Comparison of ENCODE assay signal across 18 mouse cellular contexts in the genomic region with DNA sequence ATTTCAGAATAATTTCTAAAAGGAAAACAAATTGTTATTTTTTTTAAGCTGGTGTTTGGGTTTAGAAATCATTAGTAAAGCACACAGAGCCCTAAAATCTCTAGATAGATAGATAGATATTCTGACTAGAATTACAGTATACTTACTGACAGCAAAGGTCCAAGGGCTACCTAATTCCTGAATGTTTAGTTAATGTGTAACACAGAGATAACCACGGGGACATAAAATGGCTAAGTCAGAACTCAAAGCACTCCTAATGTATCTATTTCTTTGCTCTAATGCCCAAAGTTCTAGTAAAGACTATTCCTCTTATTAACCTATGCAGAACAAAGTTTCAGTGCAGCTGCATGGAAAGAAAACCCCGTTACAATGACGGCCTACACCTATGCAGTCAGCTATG. TPM values are rescaled to one million over a fixed set of nuclear protein-coding genes. Genes with fewer than 3 reads are reported as not detected.
DNase-seq lines count a peak whose midpoint lies in the region; ATAC-seq and TF ChIP-seq lines count a peak whose summit lies in the region.
"Had no signal": no experiment of that assay in that cellular context is flagged by ENCODE, and none has a peak within 500 bp of the region (broad histone marks: within the 10 kb centered on the region; RNA-seq: fewer than 3 reads in every experiment).

No protein-coding gene starts in this region.

- H3K9ac ChIP-seq in heart, embryonic 14.5 days (ENCODE audit: low read length): 0 out of 2 replicates have a peak overlapping the region, but pooled peaks have one; percentile 7
- no peak overlapping the region for H3K9ac ChIP-seq in liver, adult 2 months (ENCODE audit: low read depth, low read length)
- H3K9ac ChIP-seq in liver, embryonic 15.5 days: no peak overlapping the region
- no peak overlapping the region for H3K9ac ChIP-seq in forebrain, embryonic 15.5 days (replicated peaks)
- H3K9ac ChIP-seq: hindbrain, embryonic 15.5 days had no signal

- H3K36me3 ChIP-seq in heart, embryonic 14.5 days (ENCODE audit: control insufficient read depth, insufficient read depth, low read length): peaks cover 19% of the 10 kb centered on the region
- peaks cover 7% of the 10 kb centered on the region; the same call in 1 of the 2 replicates for H3K36me3 ChIP-seq in liver, adult 2 months (ENCODE audit: control insufficient read depth, insufficient read depth, low read length)
- H3K36me3 ChIP-seq in liver, embryonic 15.5 days (replicated peaks): peaks cover 3% of the 10 kb centered on the region
- no peaks in the 10 kb centered on the region for H3K36me3 ChIP-seq in forebrain, embryonic 15.5 days
- H3K36me3 ChIP-seq: hindbrain, embryonic 15.5 days had no signal

- no peaks in the 10 kb centered on the region for H3K9me3 ChIP-seq in heart, embryonic 14.5 days (ENCODE audit: control insufficient read depth, low read length)
- H3K9me3 ChIP-seq in liver, embryonic 15.5 days (replicated peaks): no peaks in the 10 kb centered on the region
- no peaks in the 10 kb centered on the region for H3K9me3 ChIP-seq in forebrain, embryonic 15.5 days
- H3K9me3 ChIP-seq: hindbrain, embryonic 15.5 days; megakaryocyte, embryonic 14.5 days had no signal

- no peak for TF ChIP-seq POLR2A in liver, adult 2 months (IDR thresholded peaks at IDR 0.05; ENCODE audit: extremely low read depth, insufficient read depth, low read length)

- H3K79me2 ChIP-seq in liver, adult 2 months (ENCODE audit: control insufficient read depth, insufficient read depth, low read length): peaks cover 18% of the 10 kb centered on the region; the same call in 1 of the 2 replicates

- ATAC-seq in heart, embryonic 14.5 days (ENCODE audit: insufficient number of reproducible peaks, insufficient read depth, low FRiP score, low read depth): no peak
- ATAC-seq in liver, embryonic 15.5 days (ENCODE audit: insufficient read depth): no peak
- no peak for ATAC-seq in forebrain, embryonic 15.5 days (replicated peaks)
- no peak for ATAC-seq in cerebellum, adult (ENCODE audit: insufficient number of reproducible peaks, low FRiP score, low TSS enrichment)
- ATAC-seq: forebrain, embryonic 14.5 days had no signal

- no peaks in the 10 kb centered on the region for H3K27me3 ChIP-seq in heart, embryonic 14.5 days (ENCODE audit: control insufficient read depth, insufficient read depth, low read length)
- H3K27me3 ChIP-seq in liver, adult 2 months (ENCODE audit: control insufficient read depth, insufficient read depth, low read length): no peaks in the 10 kb centered on the region
- no peaks in the 10 kb centered on the region for H3K27me3 ChIP-seq in liver, embryonic 15.5 days
- no peaks in the 10 kb centered on the region for H3K27me3 ChIP-seq in forebrain, embryonic 15.5 days
- H3K27me3 ChIP-seq: CH12.LX; hindbrain, embryonic 15.5 days; megakaryocyte, embryonic 14.5 days had no signal

- WGBS in heart, embryonic 14.5 days: 73% methylated on average over 3 of the region's 3 CpGs
- 14% methylated on average over 3 of the region's 3 CpGs for WGBS in liver, adult 2 months
- 63% methylated on average over 3 of the region's 3 CpGs for WGBS in liver, embryonic 15.5 days (ENCODE audit: insufficient replicate concordance)
- 84% methylated on average over 3 of the region's 3 CpGs for WGBS in forebrain, embryonic 15.5 days

- DNase-seq in heart, postnatal 4 days: no peak
- DNase-seq in liver, adult 2 months (ENCODE audit: extremely low read depth, low read depth, low spot score): peak; percentile 93
- no peak for DNase-seq in liver
- DNase-seq in urinary bladder, postnatal 14 days (ENCODE audit: low spot score): no peak
- DNase-seq: adrenal gland, postnatal 25 days; cerebellum, adult 11-12 months; cerebellum, postnatal 25 days; heart, postnatal 36 days; lung, adult 2 months; right cerebral cortex, postnatal 25 days had no signal

- 0 out of 2 replicates have a peak overlapping the region, but pooled peaks have one; percentile 66 for H3K4me2 ChIP-seq in heart, embryonic 14.5 days (ENCODE audit: low read length)
- H3K4me2 ChIP-seq in liver, embryonic 15.5 days: peak overlapping the region; percentile 32
- no peak overlapping the region for H3K4me2 ChIP-seq in forebrain, embryonic 15.5 days (replicated peaks)
- H3K4me2 ChIP-seq: hindbrain, embryonic 15.5 days had no signal

- no peak overlapping the region for H3K4me3 ChIP-seq in heart, embryonic 14.5 days (ENCODE audit: control insufficient read depth in 1 of 2, insufficient read depth in 1 of 2, low read depth in 1 of 2, low read length in 2 of 2)
- no peak overlapping the region for H3K4me3 ChIP-seq in liver, adult 2 months (ENCODE audit: insufficient read depth, low read depth, low read length)
- no peak overlapping the region for H3K4me3 ChIP-seq in liver, embryonic 15.5 days (replicated peaks)
- no peak overlapping the region for H3K4me3 ChIP-seq in forebrain, embryonic 15.5 days
- H3K4me3 ChIP-seq: hindbrain, embryonic 15.5 days; megakaryocyte, embryonic 14.5 days had no signal

- H3K27ac ChIP-seq in heart, embryonic 14.5 days (replicated peaks in 1 of 2; ENCODE audit: control insufficient read depth in 1 of 2, insufficient read depth in 1 of 2, low read depth in 2 of 2, low read length in 2 of 2): no peak overlapping the region
- H3K27ac ChIP-seq in liver, adult 2 months (replicated peaks; ENCODE audit: insufficient read depth, low read depth, low read length): peak overlapping the region; percentile 41
- no peak overlapping the region; the same call in 1 of the 2 replicates for H3K27ac ChIP-seq in liver, embryonic 15.5 days (replicated peaks)
- H3K27ac ChIP-seq in forebrain, embryonic 15.5 days (replicated peaks): no peak overlapping the region
- H3K27ac ChIP-seq: hindbrain, embryonic 15.5 days had no signal

- TF ChIP-seq CTCF in liver, adult 2 months (IDR thresholded peaks at IDR 0.05; ENCODE audit: low read depth, low read length): no peak

- peaks cover 11 to 33% of the 10 kb centered on the region in 2 experiments for H3K4me1 ChIP-seq in heart, embryonic 14.5 days (ENCODE audit: control insufficient read depth in 2 of 2, insufficient read depth in 2 of 2, low read length in 2 of 2)
- H3K4me1 ChIP-seq in liver, adult 2 months (ENCODE audit: control insufficient read depth, insufficient read depth, low read length): peaks cover 23% of the 10 kb centered on the region
- peaks cover 43% of the 10 kb centered on the region for H3K4me1 ChIP-seq in liver, embryonic 15.5 days (replicated peaks)
- peaks cover 35% of the 10 kb centered on the region for H3K4me1 ChIP-seq in forebrain, embryonic 15.5 days

RNA-seq across cellular contexts. Expression of a gene that starts 3.1 kb away (rescaled TPM):
- 139 and 148 TPM in 2 replicates for polyA plus RNA-seq in heart, embryonic 14.5 days (2014; fragmentation: Nextera tagmentation; extraction: Ambion mirVana)
- 100 to 1,000 TPM; 156 to 166 TPM for total RNA-seq in heart, postnatal 4 days (2021)
- 76.1 and 84.8 TPM in 2 replicates for total RNA-seq in liver, adult 2 months (2014; rRNA removed)
- 162 and 188 TPM in 2 replicates for polyA plus RNA-seq in liver, adult 2 months (2012; rRNA removed)
- 52.3 and 57.0 TPM in 2 replicates for polyA plus RNA-seq in liver, embryonic 15.5 days (2015; fragmentation: Nextera tagmentation; extraction: Ambion mirVana)
- polyA plus RNA-seq in forebrain, embryonic 15.5 days (2015; fragmentation: Nextera tagmentation; extraction: Ambion mirVana): 79.3 and 83.0 TPM in 2 replicates
